8 mouse cellular contexts compared by ENCODE assay signal in genomic region chr12:53252572-53253422, GRCm38 (mm10). TPM values are rescaled to one million over a fixed set of nuclear protein-coding genes. Genes with fewer than 3 reads are reported as not detected.
DNase-seq lines count a peak whose midpoint lies in the region; ATAC-seq and TF ChIP-seq lines count a peak whose summit lies in the region.

No protein-coding gene starts in this region.

- peak overlapping the region; percentile 92 for H3K9ac ChIP-seq in embryonic facial prominence, embryonic 14.5 days (ENCODE audit: low read depth, low read length)
- H3K9ac ChIP-seq in hindbrain, embryonic 11.5 days (ENCODE audit: low read depth, low read length): peak overlapping the region; percentile 99
- H3K9ac ChIP-seq in limb, embryonic 14.5 days (ENCODE audit: low read depth, low read length, severe bottlenecking): peak overlapping the region; percentile 98
- H3K9ac ChIP-seq in neural tube, embryonic 12.5 days: peak overlapping the region; percentile 99

- H3K4me3 ChIP-seq in layer of hippocampus, adult 2 months: peak overlapping the region; percentile 53
- H3K4me3 ChIP-seq in embryonic facial prominence, embryonic 14.5 days (ENCODE audit: low read depth, low read length): peak overlapping the region; percentile 80
- H3K4me3 ChIP-seq in hindbrain, embryonic 11.5 days (ENCODE audit: low read depth, low read length): peak overlapping the region; percentile 89
- H3K4me3 ChIP-seq in limb, embryonic 14.5 days (replicated peaks; ENCODE audit: low read length): peak overlapping the region; percentile 72
- peak overlapping the region; percentile 85 for H3K4me3 ChIP-seq in neural tube, embryonic 12.5 days

- H3K27me3 ChIP-seq in embryonic facial prominence, embryonic 14.5 days (replicated peaks; ENCODE audit: control insufficient read depth, insufficient read depth, low read length): peaks cover 59% of the 10 kb centered on the region
- no peaks in the 10 kb centered on the region for H3K27me3 ChIP-seq in hindbrain, embryonic 11.5 days (ENCODE audit: control insufficient read depth, insufficient read depth, low read length)
- peaks cover 21% of the 10 kb centered on the region for H3K27me3 ChIP-seq in limb, embryonic 14.5 days (ENCODE audit: control insufficient read depth, insufficient read depth, low read length)
- no peaks in the 10 kb centered on the region for H3K27me3 ChIP-seq in neural tube, embryonic 12.5 days (replicated peaks)

- TF ChIP-seq CTCF in layer of hippocampus, adult 2 months (conservative IDR thresholded peaks at IDR 0.05): peak; percentile 14; the same call in 1 of the 2 replicates

- no peaks in the 10 kb centered on the region for H3K9me3 ChIP-seq in embryonic facial prominence, embryonic 14.5 days (ENCODE audit: control insufficient read depth, low read length)
- H3K9me3 ChIP-seq in hindbrain, embryonic 11.5 days (ENCODE audit: control insufficient read depth, low read length): no peaks in the 10 kb centered on the region
- no peaks in the 10 kb centered on the region for H3K9me3 ChIP-seq in limb, embryonic 14.5 days (ENCODE audit: control insufficient read depth, low read length)
- H3K9me3 ChIP-seq in neural tube, embryonic 12.5 days: no peaks in the 10 kb centered on the region

- peak overlapping the region; percentile 88 for H3K4me2 ChIP-seq in embryonic facial prominence, embryonic 14.5 days (ENCODE audit: low read depth, low read length)
- H3K4me2 ChIP-seq in hindbrain, embryonic 11.5 days (replicated peaks; ENCODE audit: low read depth, low read length): peak overlapping the region; percentile 69
- H3K4me2 ChIP-seq in limb, embryonic 14.5 days (replicated peaks; ENCODE audit: low read depth, low read length, severe bottlenecking): peak overlapping the region; percentile 71
- H3K4me2 ChIP-seq in neural tube, embryonic 12.5 days (replicated peaks): peak overlapping the region; percentile 58

- no peaks in the 10 kb centered on the region for H3K36me3 ChIP-seq in embryonic facial prominence, embryonic 14.5 days (ENCODE audit: control insufficient read depth, insufficient read depth, low read length)
- H3K36me3 ChIP-seq in hindbrain, embryonic 11.5 days (ENCODE audit: control insufficient read depth, insufficient read depth, low read length): no peaks in the 10 kb centered on the region
- H3K36me3 ChIP-seq in limb, embryonic 14.5 days (ENCODE audit: control insufficient read depth, insufficient read depth, low read length): no peaks in the 10 kb centered on the region
- H3K36me3 ChIP-seq in neural tube, embryonic 12.5 days: no peaks in the 10 kb centered on the region

- peaks cover 5% of the 10 kb centered on the region; the same call in 1 of the 2 replicates for H3K4me1 ChIP-seq in embryonic facial prominence, embryonic 14.5 days (ENCODE audit: control insufficient read depth, insufficient read depth, low read length)
- no peaks in the 10 kb centered on the region; the same call in 1 of the 2 replicates for H3K4me1 ChIP-seq in hindbrain, embryonic 11.5 days (replicated peaks; ENCODE audit: control insufficient read depth, insufficient read depth, low read length)
- H3K4me1 ChIP-seq in limb, embryonic 14.5 days (ENCODE audit: control insufficient read depth, insufficient read depth, low read length): peaks cover 18% of the 10 kb centered on the region; the same call in 1 of the 2 replicates
- peaks cover 31% of the 10 kb centered on the region for H3K4me1 ChIP-seq in neural tube, embryonic 12.5 days

- ATAC-seq in embryonic facial prominence, embryonic 14.5 days (ENCODE audit: low read depth): peak; percentile 38
- ATAC-seq in hindbrain, embryonic 11.5 days (ENCODE audit: low FRiP score): peak; percentile 31; the same call in 1 of the 2 replicates
- ATAC-seq in limb, embryonic 14.5 days (ENCODE audit: low FRiP score, low read depth): peak; percentile 58
- ATAC-seq in neural tube, embryonic 12.5 days (ENCODE audit: low FRiP score, low read depth): no peak; the same call in none of the 2 replicates

- WGBS in embryonic facial prominence, embryonic 14.5 days: 1% methylated on average over 46 of the region's 115 CpGs
- WGBS in hindbrain, embryonic 11.5 days: under 1% methylated on average over 47 of the region's 115 CpGs
- WGBS in limb, embryonic 14.5 days: 1% methylated on average over 69 of the region's 115 CpGs
- WGBS in neural tube, embryonic 12.5 days: under 1% methylated on average over 99 of the region's 115 CpGs

- peak in 1 of 2 experiments; percentile 27 for DNase-seq in layer of hippocampus, adult 2 months (ENCODE audit: low spot score in 2 of 2)
- no peak for DNase-seq in layer of hippocampus, adult 9-10 months (ENCODE audit: low spot score)
- peak; percentile 56 for DNase-seq in adrenal gland, adult 2 months
- peak; percentile 53 for DNase-seq in embryonic facial prominence, embryonic 14.5 days (ENCODE audit: low spot score)
- DNase-seq in hindbrain, embryonic 11.5 days (ENCODE audit: low spot score): peak; percentile 73
- DNase-seq in limb, embryonic 14.5 days (ENCODE audit: low spot score): peak; percentile 61
- no peak for DNase-seq in thymus, postnatal 0 days (ENCODE audit: low spot score)

- TF ChIP-seq POLR2A in limb, embryonic 14.5 days (IDR thresholded peaks at IDR 0.05; ENCODE audit: borderline replicate concordance, extremely low read depth, insufficient read depth, insufficient read length): 0 out of 2 replicates have a peak, but pooled peaks have one; percentile 31

- peak overlapping the region; percentile 83 for H3K27ac ChIP-seq in layer of hippocampus, adult 2 months
- peak overlapping the region; percentile 94 for H3K27ac ChIP-seq in embryonic facial prominence, embryonic 14.5 days (replicated peaks; ENCODE audit: low read depth, low read length)
- H3K27ac ChIP-seq in hindbrain, embryonic 11.5 days (ENCODE audit: low read depth, low read length): peak overlapping the region; percentile 99
- peak overlapping the region; percentile 98 for H3K27ac ChIP-seq in limb, embryonic 14.5 days (replicated peaks; ENCODE audit: low read depth, low read length)
- H3K27ac ChIP-seq in neural tube, embryonic 12.5 days: peak overlapping the region; percentile 97

RNA-seq across cellular contexts. Expression of gene Npas3, which starts 4.3 kb away (rescaled TPM):
- 10 to 100 TPM; 22.9 to 29.1 TPM for total RNA-seq in layer of hippocampus, adult 2 months (2021)
- 1 to 10 TPM; 2.1 to 4.4 TPM for total RNA-seq in adrenal gland, adult 2 months (2021)
- 0.98 and 2.3 TPM in 2 replicates for polyA plus RNA-seq in adrenal gland, adult 2 months (2012; rRNA removed)
- 4.4 and 4.7 TPM in 2 replicates for polyA plus RNA-seq in embryonic facial prominence, embryonic 14.5 days (2014; fragmentation: Nextera tagmentation; extraction: Ambion mirVana)
- polyA plus RNA-seq in hindbrain, embryonic 11.5 days (2014; fragmentation: Nextera tagmentation; extraction: Ambion mirVana): 14.3 and 19.7 TPM in 2 replicates
- polyA plus RNA-seq in limb, embryonic 14.5 days (2012; rRNA removed): 5.3 and 6.4 TPM in 2 replicates
- polyA plus RNA-seq in limb, embryonic 14.5 days (2014; fragmentation: Nextera tagmentation; extraction: Ambion mirVana): 5.9 and 9.1 TPM in 2 replicates
- polyA plus RNA-seq in neural tube, embryonic 12.5 days (2016; fragmentation: Nextera tagmentation; extraction: Ambion mirVana): 20.0 and 21.4 TPM in 2 replicates
- 0.07 and 0.12 TPM in 2 replicates for polyA plus RNA-seq in thymus, postnatal 0 days (2015; fragmentation: Nextera tagmentation; extraction: Ambion mirVana)

Comparison
In these comparisons a context has a peak if more than half of its experiments do, and no peak if none do; other contexts are left out.
1. DNase-seq: peak in adrenal gland, adult 2 months (single experiment), embryonic facial prominence, embryonic 14.5 days (single experiment), hindbrain, embryonic 11.5 days (single experiment) and limb, embryonic 14.5 days (single experiment); none in layer of hippocampus, adult 9-10 months (single experiment) and thymus, postnatal 0 days (single experiment).
2. Peak in every context shown above with its lines, with median percentiles within 50 percentile points of each other: H3K27ac ChIP-seq, H3K4me3 ChIP-seq, H3K4me2 ChIP-seq and H3K9ac ChIP-seq.